Mouse (Mus musculus) urinary bladder, postnatal 36 days (tissue): ENCODE data around the gene Prr18.

Experiments
- DNase-seq, 2 experiments: peaks; one replicate each; pipeline ENCODE4 v3.0.0; 2022; ENCODE audit warnings: low spot score in 2 of 2, mixed read lengths in 1 of 2

Prr18 gene

GRCm38 (mm10) chr17:8388990-8389789 lies 51.9 kb downstream of the Prr18 start:
- no peak for DNase-seq

GRCm38 (mm10) chr17:8389790-8390095 lies 52.5 kb downstream of the Prr18 start:
- no peak for DNase-seq

GRCm38 (mm10) chr17:8390487-8390886 lies 53.2 kb downstream of the Prr18 start:
- no peak for DNase-seq
